Mouse (Mus musculus) hindbrain, embryonic 10.5 days (tissue): ENCODE data around the gene Dab1. TPM values are rescaled to one million over a fixed set of nuclear protein-coding genes. Genes with fewer than 3 reads are reported as not detected.

Experiments used
- DNase-seq: peaks from one replicate; pipeline ENCODE4 v3.0.0-alpha.2; 2017; ENCODE audit warnings: low spot score
- H3K27ac ChIP-seq: fragments of 300-500 bp; sonication (generic); 2 replicates; pipeline ENCODE4 v1.5.1; 2016; ENCODE audit warnings: mild to moderate bottlenecking, moderate library complexity
- H3K27me3 ChIP-seq: fragments of 300-500 bp; sonication (generic); 2 replicates; pipeline ENCODE4 v1.6.1; 2016; ENCODE audit warnings: mild to moderate bottlenecking; ENCODE audit not compliant: poor library complexity, insufficient read depth, severe bottlenecking
- H3K36me3 ChIP-seq: fragments of 300-500 bp; sonication (generic); 2 replicates; pipeline ENCODE4 v1.6.1; 2016; ENCODE audit warnings: mild to moderate bottlenecking, moderate library complexity
- H3K4me1 ChIP-seq: fragments of 300-500 bp; sonication (generic); replicated peaks from 2 replicates; pipeline ENCODE4 v1.6.1; 2016; ENCODE audit warnings: mild to moderate bottlenecking
- H3K4me3 ChIP-seq: fragments of 300-500 bp; sonication (generic); 2 replicates; pipeline ENCODE4 v1.5.1; 2016; ENCODE audit warnings: mild to moderate bottlenecking, moderate library complexity
- H3K9me3 ChIP-seq: fragments of 300-500 bp; sonication (generic); 2 replicates; pipeline ENCODE4 v1.6.1; 2016; ENCODE audit warnings: mild to moderate bottlenecking, moderate library complexity
- WGBS: fragments of 180-500 bp; shearing (Covaris S2); methylation state at CpG from one replicate; pipeline ENCODE4 v1.1.7; 2016; 5-methylcytosine and 5-hydroxymethylcytosine counted together
- polyA plus RNA-seq: library from polyadenylated mRNA; unstranded; fragments of >200 nt; fragmentation: Nextera tagmentation; extraction: Ambion mirVana; gene quantifications from 2 replicates; pipeline ENCODE4 v1.2.1, GENCODE M21; 2016

The Dab1 gene
- polyA plus RNA-seq, 1 experiment from 2014 or later: 27.3 TPM

DNA sequence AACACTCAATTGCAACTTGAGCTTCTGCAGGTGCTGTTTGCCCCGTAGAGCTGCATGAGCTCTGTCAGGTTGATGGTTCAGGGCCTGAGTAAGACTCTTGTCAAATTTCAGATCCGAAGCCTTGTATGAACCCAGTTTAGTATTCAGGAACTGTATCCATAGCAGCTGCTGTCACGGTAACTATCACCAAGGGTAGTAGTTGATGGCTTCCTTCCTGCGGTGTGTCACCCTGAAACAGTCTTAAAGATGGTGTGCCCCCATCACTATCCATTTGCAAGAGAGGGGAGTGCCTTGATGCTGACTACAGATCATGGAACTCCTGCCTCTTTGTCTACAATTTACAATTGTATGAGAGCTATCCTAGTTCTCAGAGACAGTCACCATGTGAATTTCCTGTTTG, 87.3 kb downstream of the Dab1 start:
- no peak for DNase-seq
- Histone ChIP-seq H3K4me3 (no peak overlapping the region), H3K9me3 (no peaks in the 10 kb centered on the region), H3K27me3 (no peaks in the 10 kb centered on the region), H3K36me3 (no peaks in the 10 kb centered on the region), H3K4me1 (peaks cover 8% of the 10 kb centered on the region; the same call in 1 of the 2 replicates), H3K27ac (no peak overlapping the region)
- WGBS: 88% methylated on average over 4 of the region's 4 CpGs

- WGBS: 71% methylated on average over 1 of the region's 1 CpGs
- DNase-seq: no peak
- Histone ChIP-seq H3K36me3 (no peaks in the 10 kb centered on the region), H3K27ac (no peak overlapping the region), H3K9me3 (no peaks in the 10 kb centered on the region), H3K4me3 (no peak overlapping the region), H3K27me3 (no peaks in the 10 kb centered on the region), H3K4me1 (peaks cover 8% of the 10 kb centered on the region; the same call in 1 of the 2 replicates)
Observed at GRCm38 (mm10) chr4:103707140-103707539, 88.0 kb downstream of the Dab1 start.

DNA sequence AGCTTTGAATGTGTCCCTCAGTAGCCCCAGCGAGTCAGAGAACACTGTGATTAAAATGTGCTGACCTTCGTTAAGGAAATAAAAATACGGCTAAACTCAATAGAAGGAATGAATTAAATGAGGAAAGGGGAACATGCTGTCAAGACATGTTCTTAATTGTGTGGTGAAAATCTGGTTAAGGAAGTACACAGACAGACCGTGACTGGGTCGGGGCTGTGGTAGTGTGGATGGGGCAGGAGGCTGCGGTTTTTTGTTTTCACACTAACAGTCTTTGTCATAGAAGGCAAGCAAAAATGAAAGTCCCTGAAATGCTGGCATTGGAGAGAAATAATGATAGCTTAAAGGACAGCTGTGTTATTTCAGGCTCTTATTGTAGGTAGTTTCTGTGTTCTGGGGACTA, 92.2 kb downstream of the Dab1 start:
- peaks cover 4% of the 10 kb centered on the region; the same call in 1 of the 2 replicates for H3K4me1 ChIP-seq
- H3K4me3 ChIP-seq: no peak overlapping the region
- no peaks in the 10 kb centered on the region for H3K36me3 ChIP-seq
- no peaks in the 10 kb centered on the region for H3K27me3 ChIP-seq
- DNase-seq: no peak
- H3K27ac ChIP-seq: no peak overlapping the region
- H3K9me3 ChIP-seq: no peaks in the 10 kb centered on the region
- WGBS: 82% methylated on average over 6 of the region's 6 CpGs

DNA sequence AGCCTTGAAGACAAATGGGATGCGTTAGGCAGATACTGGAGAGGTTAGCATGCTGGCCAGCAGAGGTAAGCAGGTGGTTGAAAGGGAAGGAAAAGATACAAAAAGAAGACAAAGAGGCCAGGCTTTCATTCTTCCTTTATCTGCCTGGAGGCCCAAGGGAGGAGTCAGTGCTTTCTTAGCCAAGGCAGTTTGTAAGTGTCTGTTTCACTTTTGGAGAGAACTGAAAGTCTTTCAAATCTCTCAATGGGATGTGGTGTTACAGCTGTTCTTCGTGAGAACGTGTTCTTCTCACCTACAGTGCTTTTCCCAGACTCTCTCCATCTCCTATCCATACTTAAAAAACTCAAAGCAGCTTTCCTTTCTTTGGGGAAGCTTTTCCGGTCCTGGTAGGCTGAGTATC, 94.8 kb downstream of the Dab1 start:
- H3K27me3 ChIP-seq: no peaks in the 10 kb centered on the region
- 85% methylated on average over 4 of the region's 4 CpGs for WGBS

GRCm38 (mm10) chr4:103714991-103715390, 95.8 kb downstream of the Dab1 start:
- WGBS: 88% methylated on average over 7 of the region's 7 CpGs
- Histone ChIP-seq H3K4me3 (no peak overlapping the region), H3K27me3 (no peaks in the 10 kb centered on the region), H3K4me1 (peaks cover 7% of the 10 kb centered on the region; the same call in 1 of the 2 replicates), H3K36me3 (no peaks in the 10 kb centered on the region), H3K27ac (no peak overlapping the region), H3K9me3 (no peaks in the 10 kb centered on the region)
- DNase-seq: no peak

More for the DNA sequence above, 94.8 kb downstream of the Dab1 start:
- no peak overlapping the region for H3K27ac ChIP-seq
- no peak overlapping the region for H3K4me3 ChIP-seq
- no peaks in the 10 kb centered on the region for H3K36me3 ChIP-seq
- DNase-seq: no peak
- H3K9me3 ChIP-seq: no peaks in the 10 kb centered on the region
- peaks cover 5% of the 10 kb centered on the region; the same call in 1 of the 2 replicates for H3K4me1 ChIP-seq

DNA sequence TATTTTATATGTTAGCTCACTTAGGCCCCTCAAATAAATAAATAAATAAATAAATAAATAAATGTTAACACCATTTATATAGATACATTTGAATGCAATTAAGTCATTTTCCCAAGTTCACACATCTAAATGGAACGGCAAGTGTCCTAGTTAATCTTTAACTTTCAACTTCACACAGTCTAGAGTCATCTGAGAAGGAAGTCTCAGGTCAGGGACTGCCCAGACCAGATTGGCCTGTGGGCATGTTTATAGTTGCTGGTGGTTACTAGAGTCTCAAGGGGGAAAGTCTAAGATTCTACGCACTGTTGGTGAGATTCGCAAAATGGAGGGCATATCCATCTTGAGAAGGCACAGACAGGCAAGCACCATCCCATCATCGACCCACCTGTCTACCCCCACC, 96.4 kb downstream of the Dab1 start:
- Histone ChIP-seq H3K4me1 (peaks cover 7% of the 10 kb centered on the region; the same call in 1 of the 2 replicates), H3K9me3 (no peaks in the 10 kb centered on the region), H3K27ac (no peak overlapping the region), H3K4me3 (no peak overlapping the region), H3K36me3 (no peaks in the 10 kb centered on the region), H3K27me3 (no peaks in the 10 kb centered on the region)
- WGBS: 90% methylated on average over 4 of the region's 4 CpGs
- no peak for DNase-seq

DNA sequence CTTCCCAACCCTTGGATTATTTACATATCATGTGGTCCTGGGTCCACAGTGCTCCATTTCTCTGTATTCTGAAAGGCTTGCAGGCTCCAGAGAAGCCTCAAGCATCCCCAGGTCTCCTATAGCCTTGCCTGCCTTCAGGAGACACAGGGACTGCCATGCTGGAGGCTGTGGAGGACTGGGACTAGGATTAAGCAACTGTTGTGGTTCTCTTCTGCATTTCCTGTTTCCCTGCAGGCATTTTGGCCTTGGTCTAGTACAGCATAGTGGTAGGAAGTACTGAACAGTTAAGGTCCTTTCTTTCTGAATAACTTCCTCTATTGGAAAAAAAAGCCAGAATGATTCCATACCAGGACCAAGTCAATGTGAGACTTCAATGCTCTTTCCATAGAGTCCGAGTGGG, 103.6 kb downstream of the Dab1 start:
- WGBS: 88% methylated on average over 1 of the region's 1 CpGs

GRCm38 (mm10) chr4:103726486-103726885, 107.3 kb downstream of the Dab1 start:
- H3K9me3 ChIP-seq: no peaks in the 10 kb centered on the region
- H3K4me1 ChIP-seq: 0 out of 2 replicates have a peak, but pooled peaks cover 2% of the 10 kb centered on the region
- no peak overlapping the region for H3K27ac ChIP-seq
- H3K36me3 ChIP-seq: no peaks in the 10 kb centered on the region
- H3K27me3 ChIP-seq: no peaks in the 10 kb centered on the region
- H3K4me3 ChIP-seq: no peak overlapping the region
- no peak for DNase-seq
- 85% methylated on average over 2 of the region's 2 CpGs for WGBS

More for the DNA sequence above, 103.6 kb downstream of the Dab1 start:
- H3K4me3 ChIP-seq: no peak overlapping the region
- no peaks in the 10 kb centered on the region for H3K27me3 ChIP-seq
- 0 out of 2 replicates have a peak, but pooled peaks cover 5% of the 10 kb centered on the region for H3K4me1 ChIP-seq
- no peak for DNase-seq
- H3K9me3 ChIP-seq: no peaks in the 10 kb centered on the region
- no peaks in the 10 kb centered on the region for H3K36me3 ChIP-seq
- no peak overlapping the region for H3K27ac ChIP-seq

DNA sequence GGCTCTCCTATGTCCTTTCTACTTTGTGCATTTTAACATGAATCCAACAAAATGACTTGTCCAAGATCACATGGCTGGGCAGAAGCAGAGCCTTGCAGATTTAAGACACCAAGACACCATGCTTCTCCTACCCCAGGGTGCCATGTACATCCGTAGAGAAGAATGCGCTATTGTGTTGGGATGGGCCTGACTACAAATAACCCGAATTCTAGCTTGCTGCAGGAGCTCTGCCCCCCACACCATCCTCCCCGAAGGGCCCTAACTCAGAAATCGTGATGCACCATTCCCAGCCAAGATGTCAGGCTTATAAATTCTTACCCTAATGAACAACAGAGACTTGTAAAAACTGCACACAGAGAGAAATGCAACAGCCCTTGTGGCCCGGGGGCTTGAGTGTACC, 118.0 kb downstream of the Dab1 start:
- Histone ChIP-seq H3K9me3 (no peaks in the 10 kb centered on the region), H3K4me3 (no peak overlapping the region), H3K36me3 (no peaks in the 10 kb centered on the region), H3K4me1 (peaks cover 7% of the 10 kb centered on the region; the same call in 1 of the 2 replicates), H3K27ac (no peak overlapping the region), H3K27me3 (no peaks in the 10 kb centered on the region)
- WGBS: 62% methylated on average over 6 of the region's 6 CpGs
- DNase-seq: no peak

GRCm38 (mm10) chr4:103751249-103751855, 132.2 kb downstream of the Dab1 start:
- no peaks in the 10 kb centered on the region for H3K36me3 ChIP-seq
- H3K9me3 ChIP-seq: no peaks in the 10 kb centered on the region
- 57% methylated on average over 4 of the region's 4 CpGs for WGBS
- no peak for DNase-seq
- no peak overlapping the region for H3K27ac ChIP-seq
- H3K4me3 ChIP-seq: no peak overlapping the region
- H3K4me1 ChIP-seq: no peaks in the 10 kb centered on the region
- H3K27me3 ChIP-seq: no peaks in the 10 kb centered on the region

DNA sequence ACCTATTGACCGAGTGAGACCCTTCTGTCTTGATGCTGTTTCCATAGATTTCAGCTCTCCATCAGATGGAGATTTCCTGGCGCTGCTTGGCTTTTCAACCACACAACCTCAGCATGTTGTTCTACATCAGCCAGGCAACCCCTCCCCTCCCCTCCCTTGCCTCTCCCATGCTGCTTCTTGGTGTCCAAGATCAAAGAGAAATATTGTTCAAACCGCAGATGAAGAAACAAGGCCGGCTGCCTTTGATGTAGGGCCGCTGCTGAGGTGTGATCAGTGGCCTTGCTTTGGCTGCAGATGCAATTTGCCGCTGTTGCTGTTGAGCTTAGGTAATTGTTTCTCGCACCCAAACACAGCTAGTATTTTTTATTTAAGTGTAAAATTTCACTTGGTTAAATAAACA, 135.4 kb downstream of the Dab1 start:
- H3K27ac ChIP-seq: no peak overlapping the region
- H3K4me1 ChIP-seq: no peaks in the 10 kb centered on the region
- no peak for DNase-seq
- no peaks in the 10 kb centered on the region for H3K27me3 ChIP-seq
- H3K36me3 ChIP-seq: no peaks in the 10 kb centered on the region
- 85% methylated on average over 7 of the region's 7 CpGs for WGBS
- no peak overlapping the region for H3K4me3 ChIP-seq
- no peaks in the 10 kb centered on the region for H3K9me3 ChIP-seq

GRCm38 (mm10) chr4:103757241-103757640, 138.1 kb downstream of the Dab1 start:
- WGBS: 80% methylated on average over 3 of the region's 3 CpGs
- H3K27me3 ChIP-seq: no peaks in the 10 kb centered on the region

DNA sequence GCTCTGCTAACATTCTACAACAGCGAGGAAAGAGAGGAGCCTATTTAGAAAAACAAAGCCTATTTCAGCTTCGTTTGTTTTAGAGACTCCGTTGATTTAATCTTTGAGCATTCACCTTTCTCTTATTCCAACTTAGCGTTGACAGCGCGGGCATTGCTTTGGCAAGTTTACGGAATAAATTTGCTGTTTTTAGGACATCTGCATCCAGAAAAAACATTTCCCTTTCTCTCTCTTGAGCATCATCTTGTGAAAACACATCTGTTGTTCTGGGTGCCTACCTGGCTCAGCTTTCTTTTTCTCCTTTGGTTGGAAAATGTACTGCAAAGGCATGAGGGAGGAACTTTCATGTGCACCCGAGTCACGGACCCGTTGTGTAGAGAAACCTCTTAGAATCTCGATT, 143.3 kb downstream of the Dab1 start:
- Histone ChIP-seq H3K9me3 (no peaks in the 10 kb centered on the region), H3K4me3 (no peak overlapping the region), H3K27me3 (no peaks in the 10 kb centered on the region), H3K4me1 (peaks cover 8% of the 10 kb centered on the region; the same call in 1 of the 2 replicates), H3K27ac (no peak overlapping the region), H3K36me3 (no peaks in the 10 kb centered on the region)
- 86% methylated on average over 11 of the region's 11 CpGs for WGBS
- DNase-seq: no peak

More at GRCm38 (mm10) chr4:103757241-103757640, 138.1 kb downstream of the Dab1 start:
- DNase-seq: no peak
- Histone ChIP-seq H3K4me1 (peaks cover 8% of the 10 kb centered on the region; the same call in 1 of the 2 replicates), H3K4me3 (no peak overlapping the region), H3K27ac (no peak overlapping the region), H3K36me3 (no peaks in the 10 kb centered on the region), H3K9me3 (no peaks in the 10 kb centered on the region)
